Mouse (Mus musculus): ENCODE results near the gene Lama1.

Gene Lama1

GRCm38 (mm10) chr17:67715466-67715865 is 18.4 kb downstream of the Lama1 start:
- in situ Hi-C loops (cut with MboI, MseI): no loop called here

GRCm38 (mm10) chr17:67722055-67722454 is 25.0 kb downstream of the Lama1 start:
- in situ Hi-C loops (cut with MboI, MseI): no loop called here

- in situ Hi-C loops (cut with MboI, MseI): no loop called here
These were observed 25.5 kb downstream of the Lama1 start for GRCm38 (mm10) chr17:67722578-67722977.

GRCm38 (mm10) chr17:67723175-67724067 is 26.4 kb downstream of the Lama1 start:
- in situ Hi-C loops (cut with MboI, MseI): no loop called here

GRCm38 (mm10) chr17:67726601-67727000 is 29.5 kb downstream of the Lama1 start:
- in situ Hi-C loops (cut with MboI, MseI): no loop called here

GRCm38 (mm10) chr17:67728751-67729150 is 31.7 kb downstream of the Lama1 start:
- in situ Hi-C loops (cut with MboI, MseI): no loop called here

GRCm38 (mm10) chr17:67731096-67731495 is 34.0 kb downstream of the Lama1 start:
- in situ Hi-C loops (cut with MboI, MseI): no loop called here

GRCm38 (mm10) chr17:67731964-67732363 is 34.9 kb downstream of the Lama1 start:
- in situ Hi-C loops (cut with MboI, MseI): no loop called here

GRCm38 (mm10) chr17:67733516-67733915 is 36.5 kb downstream of the Lama1 start:
- in situ Hi-C loops (cut with MboI, MseI): no loop called here

- in situ Hi-C loops (cut with MboI, MseI): no loop called here
These were observed 38.7 kb downstream of the Lama1 start for GRCm38 (mm10) chr17:67735722-67736121.

GRCm38 (mm10) chr17:67741229-67741628 is 44.2 kb downstream of the Lama1 start:
- in situ Hi-C loops (cut with MboI, MseI): loop anchor here in 1 of 2 experiments (10.0 kb wide), 1 partner anchor 1374 kb away; no protein-coding TSS in a partner anchor

- in situ Hi-C loops (cut with MboI, MseI): no loop called here
These were observed 67.3 kb downstream of the Lama1 start for GRCm38 (mm10) chr17:67764167-67764871.

- in situ Hi-C loops (cut with MboI, MseI): no loop called here
These were observed 76.5 kb downstream of the Lama1 start for GRCm38 (mm10) chr17:67773608-67774007.

GRCm38 (mm10) chr17:67776764-67777163 is 79.7 kb downstream of the Lama1 start:
- in situ Hi-C loops (cut with MboI, MseI): no loop called here

- in situ Hi-C loops (cut with MboI, MseI): no loop called here
These were observed 82.8 kb downstream of the Lama1 start for GRCm38 (mm10) chr17:67779812-67780211.

- in situ Hi-C loops (cut with MboI, MseI): no loop called here
These were observed 94.0 kb downstream of the Lama1 start for GRCm38 (mm10) chr17:67791091-67791490.

GRCm38 (mm10) chr17:67809171-67809570 is 112.1 kb downstream of the Lama1 start:
- in situ Hi-C loops (cut with MboI, MseI): no loop called here

- in situ Hi-C loops (cut with MboI, MseI): no loop called here
These were observed 116.6 kb downstream of the Lama1 start for GRCm38 (mm10) chr17:67813666-67814065.

GRCm38 (mm10) chr17:67815720-67816119 is 118.7 kb downstream of the Lama1 start:
- in situ Hi-C loops (cut with MboI, MseI): no loop called here

- in situ Hi-C loops (cut with MboI, MseI): no loop called here
These were observed 119.9 kb downstream of the Lama1 start for GRCm38 (mm10) chr17:67816916-67817315.

GRCm38 (mm10) chr17:67827431-67827830 is 130.4 kb downstream of the Lama1 start:
- in situ Hi-C loops (cut with MboI, MseI): no loop called here

GRCm38 (mm10) chr17:67836146-67836895 is 139.3 kb downstream of the Lama1 start:
- in situ Hi-C loops (cut with MboI, MseI): no loop called here

Data from T-helper 17 cell (primary cell).